Mouse (Mus musculus) heart, adult 2 months (tissue): Measurements from ENCODE around the gene Tcf7l2. TPM values are rescaled to one million over a fixed set of nuclear protein-coding genes. Genes with fewer than 3 reads are reported as not detected.

Source experiments
- DNase-seq, 2 experiments: peaks; one replicate each; pipeline ENCODE4 v3.0.0; 2021
- H3K27ac ChIP-seq: fragments of 200-600 bp; 2 replicates; pipeline ENCODE4 v1.8.1; 2022
- H3K27me3 ChIP-seq: fragments of 200-500 bp; 2 replicates; pipeline ENCODE4 v1.6.1; 2012; ENCODE audit warnings: mild to moderate bottlenecking, low read length, inconsistent platforms, mixed read lengths; ENCODE audit not compliant: control insufficient read depth, insufficient read depth
- H3K36me3 ChIP-seq: fragments of 200-500 bp; 2 replicates; pipeline ENCODE4 v1.6.1; 2012; ENCODE audit warnings: low read length, inconsistent platforms; ENCODE audit not compliant: control insufficient read depth, insufficient read depth
- H3K4me1 ChIP-seq: fragments of 200-500 bp; 2 replicates; pipeline ENCODE4 v1.6.1; 2011; ENCODE audit warnings: low read length; ENCODE audit not compliant: control insufficient read depth, insufficient read depth
- H3K4me3 ChIP-seq: fragments of 200-600 bp; 2 replicates; pipeline ENCODE4 v1.8.1; 2022
- H3K79me2 ChIP-seq: fragments of 200-500 bp; replicated peaks from 2 replicates; pipeline ENCODE4 v1.6.1; 2012; ENCODE audit warnings: mild to moderate bottlenecking, inconsistent platforms, low read length, moderate library complexity, mixed read lengths; ENCODE audit not compliant: control insufficient read depth, insufficient read depth
- H3K9ac ChIP-seq: fragments of 200-500 bp; 2 replicates; pipeline ENCODE4 v1.6.1; 2012; ENCODE audit warnings: low read depth, mild to moderate bottlenecking, control low read depth, inconsistent platforms, low read length, mixed read lengths
- CTCF ChIP-seq: fragments of 200-600 bp; IDR thresholded peaks from 2 replicates; pipeline ENCODE4 v1.8.1; 2022; ENCODE audit warnings: antibody characterized with exemption, mild to moderate bottlenecking, moderate library complexity
- EP300 ChIP-seq: fragments of 200-500 bp; IDR thresholded peaks from 2 replicates; pipeline ENCODE4 v1.6.1; 2011; ENCODE audit warnings: low read depth, low read length, control low read depth; ENCODE audit not compliant: insufficient read depth
- POLR2A ChIP-seq: fragments of 200-500 bp; IDR thresholded peaks from 2 replicates; pipeline ENCODE4 v1.6.1; 2011; ENCODE audit warnings: mild to moderate bottlenecking, low read depth, low read length, control low read depth; ENCODE audit not compliant: insufficient read depth
- WGBS: fragments of 180-500 bp; shearing (Covaris S2); methylation state at CpG from one replicate; pipeline ENCODE4 v1.1.7; 2018; 5-methylcytosine and 5-hydroxymethylcytosine counted together
- intact Hi-C: fragments of 180-260 bp; cut with DNase I; formaldehyde crosslinking; loops from one replicate; pipeline ENCODE4 v1.15.1; 2025
- polyA plus RNA-seq: library from polyadenylated mRNA; depleted of rRNA; stranded (reverse); fragments of >200 nt; gene quantifications from 2 replicates; pipeline ENCODE4 v1.2.3, GENCODE M21; 2012
- total RNA-seq, 2 experiments: library from RNA; stranded (reverse); gene quantifications; 2 replicates each; pipeline ENCODE4 v1.2.3; 2021

Tcf7l2 gene
- total and polyA plus RNA-seq, 3 experiments: 11.1 to 14.4 (median 13.9) TPM

DNA sequence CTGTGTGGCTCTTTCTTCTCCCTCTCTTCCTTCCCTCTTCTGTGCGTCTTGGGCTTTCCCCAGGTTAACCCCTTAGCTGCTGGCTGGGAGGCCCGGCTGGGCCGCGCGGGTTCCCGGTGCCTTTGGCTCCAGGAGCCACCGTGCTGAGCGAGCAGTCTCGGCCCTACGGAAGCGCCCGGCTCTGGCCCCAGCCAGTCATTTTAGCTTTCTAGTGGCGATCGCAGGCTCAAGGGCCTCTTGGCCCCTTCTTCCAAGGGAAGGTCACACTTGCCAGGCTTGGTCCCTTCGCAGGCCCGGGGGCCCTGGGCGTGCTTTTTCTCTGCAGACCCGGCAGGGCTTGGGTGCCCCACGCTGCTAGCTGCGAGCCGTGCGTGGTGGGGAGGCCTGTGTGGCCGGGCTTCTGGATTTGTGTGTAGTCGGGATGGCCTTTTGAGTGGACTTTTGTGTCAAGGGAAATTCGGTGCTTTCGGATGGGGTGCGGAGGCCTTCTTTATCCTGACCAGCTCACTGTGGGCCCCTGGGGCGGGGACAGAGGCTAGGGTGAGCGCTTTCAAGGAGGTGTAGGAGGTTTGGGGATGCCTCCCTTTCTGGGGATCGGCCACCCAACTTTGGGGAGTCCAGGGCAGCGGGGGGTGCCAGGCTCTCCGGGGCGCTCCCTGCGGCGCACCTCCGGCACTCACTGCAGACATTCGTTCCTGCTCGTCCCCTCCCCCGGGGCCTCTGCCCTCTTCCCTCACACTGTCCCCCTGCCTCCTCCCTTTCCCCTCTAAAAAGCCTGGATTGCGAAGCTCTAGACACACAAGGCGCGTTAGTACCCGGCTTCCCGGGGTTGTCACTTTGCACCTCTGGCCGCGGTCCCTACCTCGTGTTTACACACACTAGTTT is 2.2 kb downstream of the Tcf7l2 start:
- peak; percentile 81 to 84 for DNase-seq
- peaks cover 4% of the 10 kb centered on the region for H3K4me1 ChIP-seq
- intact Hi-C loops: loop anchor here (1.0 to 5.0 kb wide), 2 partner anchors 101 to 134 kb away; no protein-coding TSS in a partner anchor
- H3K79me2 ChIP-seq: peaks cover 2% of the 10 kb centered on the region; the same call in 1 of the 2 replicates
- 1% methylated on average over 47 of the region's 47 CpGs for WGBS
- no peaks in the 10 kb centered on the region for H3K27me3 ChIP-seq
- peak overlapping the region; percentile 67 for H3K4me3 ChIP-seq
- TF ChIP-seq POLR2A (no peak), EP300 (no peak), CTCF (no peak)
- peak overlapping the region; percentile 98 for H3K27ac ChIP-seq
- H3K36me3 ChIP-seq: peaks cover 16% of the 10 kb centered on the region
- peak overlapping the region; percentile 97 for H3K9ac ChIP-seq

DNA sequence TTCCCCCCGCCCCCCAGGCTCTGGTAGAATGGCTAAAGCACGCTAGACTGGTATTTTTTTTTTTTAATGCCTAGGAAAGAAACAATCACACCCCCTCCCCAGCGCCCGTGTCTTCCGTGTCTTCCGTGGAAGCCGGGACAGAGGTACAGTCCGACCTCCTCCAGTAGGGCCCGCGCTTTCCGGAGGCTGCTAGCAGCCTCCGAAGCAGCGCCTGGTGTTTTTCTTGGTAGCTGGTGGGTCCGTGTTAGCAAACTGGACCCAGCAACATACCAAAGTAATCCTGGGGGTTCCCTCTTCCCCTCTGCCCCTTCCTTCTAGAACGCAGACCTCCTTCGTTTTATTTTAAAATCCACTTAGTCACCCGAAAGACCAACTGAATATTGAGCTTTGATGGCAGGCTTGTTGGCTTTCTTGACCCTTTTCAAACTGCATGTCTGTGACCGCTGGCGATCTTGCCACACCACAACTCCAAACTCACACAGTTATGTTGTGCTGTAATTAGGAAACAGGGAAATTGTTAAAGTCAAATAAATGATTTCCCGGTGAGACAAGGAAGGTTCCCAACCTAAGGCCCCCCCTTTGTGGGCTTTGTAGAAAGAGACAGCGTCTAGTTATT is 3.1 kb downstream of the Tcf7l2 start:
- Histone ChIP-seq H3K4me3 (peak overlapping the region; percentile 67), H3K79me2 (peaks cover 2% of the 10 kb centered on the region; the same call in 1 of the 2 replicates), H3K4me1 (peaks cover 4% of the 10 kb centered on the region), H3K27me3 (no peaks in the 10 kb centered on the region), H3K36me3 (peaks cover 18% of the 10 kb centered on the region), H3K9ac (peak overlapping the region; percentile 97), H3K27ac (peak overlapping the region; percentile 98)
- WGBS: 18% methylated on average over 21 of the region's 21 CpGs
- intact Hi-C loops: loop anchor here (5.0 kb wide), 1 partner anchor 102 kb away; no protein-coding TSS in a partner anchor
- TF ChIP-seq EP300 (no peak), CTCF (peak; percentile 39), POLR2A (no peak)
- peak; percentile 37 to 49 for DNase-seq

DNA sequence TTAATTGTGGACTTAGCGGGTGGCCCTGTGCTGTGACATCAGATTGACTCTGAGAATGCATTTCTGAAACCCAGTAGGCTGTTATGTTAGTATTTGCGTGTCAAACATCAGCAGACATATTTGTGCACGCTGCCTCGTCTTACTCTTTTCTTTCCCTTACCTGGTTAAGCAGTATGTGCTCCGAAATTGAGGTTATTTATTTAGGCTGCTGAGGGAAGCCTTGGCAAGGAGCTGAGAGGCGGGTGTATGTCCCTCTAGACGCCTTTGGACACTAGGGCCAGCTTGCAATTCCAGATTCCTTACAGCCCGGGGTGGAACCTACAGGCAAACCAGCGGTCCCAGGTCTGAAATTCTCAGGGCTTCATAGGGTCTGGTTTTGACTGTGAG is 3.6 kb downstream of the Tcf7l2 start:
- peak overlapping the region; percentile 98 for H3K27ac ChIP-seq
- H3K4me3 ChIP-seq: peak overlapping the region; percentile 67; the same call in 1 of the 2 replicates
- H3K9ac ChIP-seq: peak overlapping the region; percentile 97
- TF ChIP-seq EP300 (no peak), CTCF (no peak), POLR2A (no peak)
- H3K36me3 ChIP-seq: peaks cover 18% of the 10 kb centered on the region
- 48% methylated on average over 9 of the region's 9 CpGs for WGBS
- intact Hi-C loops: no loop called here
- H3K27me3 ChIP-seq: no peaks in the 10 kb centered on the region
- DNase-seq: peak; percentile 27 to 48
- H3K79me2 ChIP-seq: peaks cover 2% of the 10 kb centered on the region; the same call in 1 of the 2 replicates
- H3K4me1 ChIP-seq: peaks cover 4% of the 10 kb centered on the region

DNA sequence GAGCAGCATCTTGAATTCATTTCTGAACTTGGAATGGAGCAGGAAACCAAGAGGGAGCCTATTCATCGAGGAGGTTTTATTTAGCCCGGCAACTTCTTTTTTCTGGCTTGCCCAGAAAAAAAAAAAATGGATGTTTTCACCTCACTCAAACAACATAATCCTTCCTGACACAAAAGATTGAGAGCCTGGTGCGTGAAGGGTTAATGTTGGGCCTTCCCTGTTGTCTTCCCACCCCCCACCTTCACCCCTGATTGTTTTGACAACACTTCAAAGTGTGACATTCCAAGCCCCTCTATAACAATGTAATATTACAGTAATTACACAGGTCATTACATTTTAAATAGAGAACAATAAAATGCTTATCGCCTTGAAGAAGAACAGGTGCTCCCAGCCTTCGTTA is 4.6 kb downstream of the Tcf7l2 start:
- H3K4me3 ChIP-seq: no peak overlapping the region
- TF ChIP-seq EP300: no peak
- H3K4me1 ChIP-seq: peaks cover 4% of the 10 kb centered on the region
- H3K36me3 ChIP-seq: peaks cover 18% of the 10 kb centered on the region
- no peaks in the 10 kb centered on the region for H3K27me3 ChIP-seq
- peaks cover 2% of the 10 kb centered on the region; the same call in 1 of the 2 replicates for H3K79me2 ChIP-seq
- H3K27ac ChIP-seq: no peak overlapping the region; the same call in 1 of the 2 replicates
- intact Hi-C loops: loop anchor here (2.0 kb wide), 1 partner anchor 47 kb away; no protein-coding TSS in a partner anchor
- DNase-seq: no peak
- 48% methylated on average over 5 of the region's 5 CpGs for WGBS
- H3K9ac ChIP-seq: no peak overlapping the region

DNA sequence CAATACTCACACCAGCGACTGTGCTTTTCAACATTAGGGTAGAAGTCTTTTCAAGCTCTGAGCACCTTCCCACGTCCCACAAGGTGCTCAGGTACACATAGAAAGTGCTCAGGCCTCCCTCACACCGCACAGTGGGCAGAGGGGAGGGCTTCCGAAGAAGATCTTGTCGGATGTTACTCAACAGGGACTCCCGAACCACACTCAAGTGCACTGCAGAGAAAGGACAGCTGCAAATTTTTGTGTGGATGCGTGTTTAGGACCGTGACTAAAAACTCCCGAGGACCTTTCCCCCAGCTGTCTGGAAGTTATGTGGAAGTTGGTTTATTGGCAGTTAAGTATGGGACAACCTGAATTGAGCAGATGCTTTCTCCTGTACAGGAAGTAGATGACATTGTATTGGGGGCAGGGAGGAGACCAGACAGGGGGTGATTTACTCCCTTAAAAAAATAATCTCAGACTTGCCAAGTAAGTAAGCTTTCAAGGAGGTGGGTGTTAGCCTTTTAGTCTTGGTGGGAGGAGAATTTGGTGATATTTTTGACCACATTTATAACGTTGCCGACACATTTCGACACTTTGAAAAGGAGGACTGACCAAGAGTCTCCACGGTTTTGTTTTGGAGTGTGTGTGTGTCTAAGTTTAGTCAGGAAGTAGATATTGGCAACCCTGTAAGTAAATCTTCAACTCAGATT is 5.8 kb downstream of the Tcf7l2 start:
- H3K79me2 ChIP-seq: peaks cover 2% of the 10 kb centered on the region; the same call in 1 of the 2 replicates
- no peaks in the 10 kb centered on the region for H3K27me3 ChIP-seq
- no peak overlapping the region for H3K4me3 ChIP-seq
- peak in 1 of 2 experiments; percentile 37 for DNase-seq
- peak overlapping the region; percentile 62 for H3K9ac ChIP-seq
- TF ChIP-seq CTCF: no peak
- TF ChIP-seq POLR2A: no peak
- TF ChIP-seq EP300: no peak
- intact Hi-C loops: loop anchor here (2.0 kb wide), 1 partner anchor 45 kb away; no protein-coding TSS in a partner anchor
- peak overlapping the region; percentile 64 for H3K27ac ChIP-seq
- peaks cover 4% of the 10 kb centered on the region for H3K4me1 ChIP-seq
- H3K36me3 ChIP-seq: peaks cover 18% of the 10 kb centered on the region
- 18% methylated on average over 13 of the region's 13 CpGs for WGBS
